ENCODE assay signal across 7 mouse cellular contexts in genomic region chr2:91257126-91257980, GRCm38 (mm10). TPM values are rescaled to one million over a fixed set of nuclear protein-coding genes. Genes with fewer than 3 reads are reported as not detected.
DNase-seq lines count a peak whose midpoint lies in the region; ATAC-seq lines count a peak whose summit lies in the region.

No protein-coding gene starts in this region.

- H3K27me3 ChIP-seq in kidney, embryonic 14.5 days (ENCODE audit: control insufficient read depth, insufficient read depth, low read length), result peaks cover 16% of the 10 kb centered on the region

- peaks cover 26% of the 10 kb centered on the region for H3K4me1 ChIP-seq in kidney, embryonic 14.5 days (ENCODE audit: control insufficient read depth, insufficient read depth, low read length)

- H3K9me3 ChIP-seq in kidney, embryonic 14.5 days (ENCODE audit: control insufficient read depth, low read length), result no peaks in the 10 kb centered on the region

- H3K36me3 ChIP-seq in kidney, embryonic 14.5 days (ENCODE audit: control insufficient read depth, insufficient read depth, low read length), result peaks cover 14% of the 10 kb centered on the region; the same call in 1 of the 2 replicates

- DNase-seq in B cell, adult 2 months, result peak; percentile 29 to 32
- peak; percentile 39 for DNase-seq in CD4-positive, CD25-positive, alpha-beta regulatory T cell, adult 2 months (ENCODE audit: low read depth, low spot score)
- DNase-seq in cerebellum, adult 9-11 months, result peak; percentile 74
- peak; percentile 44 for DNase-seq in gastrocnemius, postnatal 14 days
- DNase-seq in layer of hippocampus, adult 18-20 months (ENCODE audit: low spot score in 2 of 2), result no peak

- peak overlapping the region; percentile 93 for H3K4me2 ChIP-seq in kidney, embryonic 14.5 days (replicated peaks; ENCODE audit: low read depth, low read length)

- intact Hi-C loops in gastrocnemius, postnatal 14 days (cut with DNase I; ENCODE audit: low total_unique reads), result no loop called here

- H3K9ac ChIP-seq in kidney, embryonic 14.5 days (ENCODE audit: low read depth, low read length), result peak overlapping the region; percentile 63

- ATAC-seq in kidney, embryonic 14.5 days (ENCODE audit: low FRiP score, low TSS enrichment), result peak; percentile 82
- ATAC-seq in megakaryocyte progenitor cell, adult 5-6 weeks (replicated peaks; ENCODE audit: poor library complexity), result peak; percentile 21; the same call in 1 of the 2 replicates

- WGBS in kidney, embryonic 14.5 days, result 1% methylated on average over 22 of the region's 22 CpGs

- peak overlapping the region; percentile 53; the same call in 1 of the 2 replicates for H3K27ac ChIP-seq in kidney, embryonic 14.5 days (ENCODE audit: low read depth, low read length)

- peak overlapping the region; percentile 76 for H3K4me3 ChIP-seq in kidney, embryonic 14.5 days (ENCODE audit: low read length)

RNA-seq across cellular contexts. Expression of gene Pacsin3, which starts 1.6 kb away (rescaled TPM):
- total RNA-seq in gastrocnemius, postnatal 14 days (2021), result 100 to 1,000 TPM; 282 to 292 TPM
- 24.3 and 32.8 TPM in 2 replicates for polyA plus RNA-seq in kidney, embryonic 14.5 days (2014; fragmentation: Nextera tagmentation; extraction: Ambion mirVana)
- not detected in 2 replicates for total RNA-seq in megakaryocyte progenitor cell, adult 5-6 weeks (2015)
- total RNA-seq in megakaryocyte progenitor cell, adult 5-6 weeks (2017), result not detected in 2 replicates
- total RNA-seq in layer of hippocampus, adult 18-20 months (2021), result 10 to 100 TPM; 26.8 to 31.6 TPM

RNA-seq across cellular contexts. Expression of gene Arfgap2, which starts 7.4 kb away (rescaled TPM):
- total RNA-seq in gastrocnemius, postnatal 14 days (2021), result 100 to 1,000 TPM in 1 of 2 experiments, 10 to 100 TPM in 1; 74.4 to 104 TPM
- polyA plus RNA-seq in kidney, embryonic 14.5 days (2014; fragmentation: Nextera tagmentation; extraction: Ambion mirVana), result 58.6 and 81.6 TPM in 2 replicates
- 32.7 and 33.6 TPM in 2 replicates for total RNA-seq in megakaryocyte progenitor cell, adult 5-6 weeks (2015)
- total RNA-seq in megakaryocyte progenitor cell, adult 5-6 weeks (2017), result 38.2 and 41.4 TPM in 2 replicates
- 10 to 100 TPM; 68.2 to 68.8 TPM for total RNA-seq in layer of hippocampus, adult 18-20 months (2021)

RNA-seq across cellular contexts. Expression of gene Ddb2, which starts 20.6 kb away (rescaled TPM):
- 1 to 10 TPM; 3.1 to 4.1 TPM for total RNA-seq in gastrocnemius, postnatal 14 days (2021)
- 14.8 and 15.0 TPM in 2 replicates for polyA plus RNA-seq in kidney, embryonic 14.5 days (2014; fragmentation: Nextera tagmentation; extraction: Ambion mirVana)
- 11.5 and 11.8 TPM in 2 replicates for total RNA-seq in megakaryocyte progenitor cell, adult 5-6 weeks (2015)
- total RNA-seq in megakaryocyte progenitor cell, adult 5-6 weeks (2017), result 7.7 and 10.6 TPM in 2 replicates
- total RNA-seq in layer of hippocampus, adult 18-20 months (2021), result 10 to 100 TPM in 1 of 2 experiments, 1 to 10 TPM in 1; 9.5 to 11.2 TPM

RNA-seq across cellular contexts. Expression of gene Acp2, which starts 54.7 kb away (rescaled TPM):
- total RNA-seq in gastrocnemius, postnatal 14 days (2021), result 10 to 100 TPM; 11.6 to 12.5 TPM
- 15.5 and 25.4 TPM in 2 replicates for polyA plus RNA-seq in kidney, embryonic 14.5 days (2014; fragmentation: Nextera tagmentation; extraction: Ambion mirVana)
- 15.8 and 15.9 TPM in 2 replicates for total RNA-seq in megakaryocyte progenitor cell, adult 5-6 weeks (2015)
- total RNA-seq in megakaryocyte progenitor cell, adult 5-6 weeks (2017), result 15.2 and 26.2 TPM in 2 replicates
- total RNA-seq in layer of hippocampus, adult 18-20 months (2021), result 10 to 100 TPM; 52.5 to 53.5 TPM

RNA-seq across cellular contexts. Expression of gene Nr1h3, which starts 54.7 kb away (rescaled TPM):
- total RNA-seq in gastrocnemius, postnatal 14 days (2021), result 1 to 10 TPM; 5.1 to 9.1 TPM
- 1.2 and 1.7 TPM in 2 replicates for polyA plus RNA-seq in kidney, embryonic 14.5 days (2014; fragmentation: Nextera tagmentation; extraction: Ambion mirVana)
- 0.81 and 0.86 TPM in 2 replicates for total RNA-seq in megakaryocyte progenitor cell, adult 5-6 weeks (2015)
- 0.95 TPM in 1 of 2 replicates, not detected in the other for total RNA-seq in megakaryocyte progenitor cell, adult 5-6 weeks (2017)
- total RNA-seq in layer of hippocampus, adult 18-20 months (2021), result 1 to 10 TPM; 3.9 to 4.3 TPM

Comparison
In these comparisons a context has a peak if more than half of its experiments do, and no peak if none do; other contexts are left out.
1. DNase-seq: peak in B cell, adult 2 months (2 of 2), CD4-positive, CD25-positive, alpha-beta regulatory T cell, adult 2 months (single experiment), cerebellum, adult 9-11 months (single experiment) and gastrocnemius, postnatal 14 days (single experiment); none in layer of hippocampus, adult 18-20 months (0 of 2).
2. RNA of gene Pacsin3, which starts 1.6 kb away (total RNA-seq): 282 to 292 TPM in gastrocnemius, postnatal 14 days and 26.8 to 31.6 TPM in layer of hippocampus, adult 18-20 months; not detected in megakaryocyte progenitor cell, adult 5-6 weeks; every median in the first group is over 10 times any median in the second.